Mouse (Mus musculus): ENCODE measurements around the gene Spag9. TPM values are rescaled to one million over a fixed set of nuclear protein-coding genes. Genes with fewer than 3 reads are reported as not detected.

Spag9 gene
- polyA plus RNA-seq, 1 experiment = 93.3 TPM

GRCm38 (mm10) chr11:94117836-94118235 is 121.9 kb downstream of the Spag9 start:
- 80% methylated on average over 6 of the region's 6 CpGs for WGBS
- H3K4me3 ChIP-seq (ENCODE audit: insufficient read depth, low read depth, low read length) = no peak overlapping the region
- H3K4me1 ChIP-seq (ENCODE audit: control insufficient read depth, insufficient read depth, low read length) = peaks cover 2% of the 10 kb centered on the region; the same call in 1 of the 2 replicates
- TF ChIP-seq CTCF (IDR thresholded peaks at IDR 0.05; ENCODE audit: insufficient read depth, low read depth, low read length) (no peak), POLR2A (IDR thresholded peaks at IDR 0.05; ENCODE audit: insufficient read depth, low read depth, low read length) (no peak)
- H3K27ac ChIP-seq (ENCODE audit: insufficient read depth, low read depth, low read length) = no peak overlapping the region

DNA sequence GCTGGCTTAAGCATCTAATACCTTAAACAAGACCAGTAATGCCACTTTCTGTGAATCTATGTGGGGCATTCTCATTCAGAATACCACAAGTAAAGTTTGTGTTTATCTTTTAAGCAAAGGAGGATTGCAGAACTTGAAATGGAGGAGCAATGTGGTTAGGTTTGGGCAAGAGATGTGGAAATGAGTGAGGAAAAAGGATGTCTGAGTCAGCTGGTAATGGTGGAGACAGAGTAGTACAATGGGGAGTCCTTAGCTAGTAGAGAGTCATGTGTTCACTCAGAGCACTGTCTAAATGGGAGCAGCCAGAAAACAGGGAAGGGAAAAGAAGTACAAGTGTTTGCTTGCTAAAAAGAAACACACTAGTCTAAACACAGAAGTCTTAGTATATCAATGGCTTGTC is 122.7 kb downstream of the Spag9 start:
- Histone ChIP-seq H3K4me1 (ENCODE audit: control insufficient read depth, insufficient read depth, low read length) (no peaks in the 10 kb centered on the region), H3K27ac (ENCODE audit: insufficient read depth, low read depth, low read length) (no peak overlapping the region), H3K4me3 (ENCODE audit: insufficient read depth, low read depth, low read length) (no peak overlapping the region)
- no peak for TF ChIP-seq POLR2A (IDR thresholded peaks at IDR 0.05; ENCODE audit: insufficient read depth, low read depth, low read length)
- TF ChIP-seq CTCF (IDR thresholded peaks at IDR 0.05; ENCODE audit: insufficient read depth, low read depth, low read length) = no peak

DNA sequence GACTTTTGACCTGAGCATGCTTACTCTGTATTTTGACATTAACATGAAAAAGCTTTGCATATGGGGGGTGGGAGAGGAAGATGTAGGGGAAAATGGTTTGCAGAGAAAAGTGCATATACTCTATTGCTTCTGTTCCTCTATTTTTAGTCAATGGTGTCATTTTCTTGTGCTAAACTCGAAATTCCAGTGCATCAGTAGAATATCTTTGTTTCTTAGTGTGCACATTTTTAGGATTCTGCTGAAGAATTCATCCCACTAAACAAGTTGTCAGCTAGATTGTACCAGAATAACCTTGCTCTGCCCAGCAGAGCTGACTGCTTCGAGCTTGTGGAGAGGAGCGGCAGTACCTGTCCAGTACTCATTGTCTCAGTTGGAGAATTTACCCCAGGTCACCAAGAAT is 124.8 kb downstream of the Spag9 start:
- no peak overlapping the region for H3K4me3 ChIP-seq (ENCODE audit: insufficient read depth, low read depth, low read length)
- WGBS = 65% methylated on average over 3 of the region's 3 CpGs
- TF ChIP-seq POLR2A (IDR thresholded peaks at IDR 0.05; ENCODE audit: insufficient read depth, low read depth, low read length) (no peak), CTCF (IDR thresholded peaks at IDR 0.05; ENCODE audit: insufficient read depth, low read depth, low read length) (no peak)
- no peaks in the 10 kb centered on the region for H3K4me1 ChIP-seq (ENCODE audit: control insufficient read depth, insufficient read depth, low read length)
- H3K27ac ChIP-seq (ENCODE audit: insufficient read depth, low read depth, low read length) = 0 out of 2 replicates have a peak overlapping the region, but pooled peaks have one; percentile 8

- H3K4me1 ChIP-seq (ENCODE audit: control insufficient read depth, insufficient read depth, low read length) = no peaks in the 10 kb centered on the region
- 87% methylated on average over 10 of the region's 10 CpGs for WGBS
- no peak overlapping the region for H3K27ac ChIP-seq (ENCODE audit: insufficient read depth, low read depth, low read length)
- no peak overlapping the region for H3K4me3 ChIP-seq (ENCODE audit: insufficient read depth, low read depth, low read length)
- no peak for TF ChIP-seq POLR2A (IDR thresholded peaks at IDR 0.05; ENCODE audit: insufficient read depth, low read depth, low read length)
- no peak for TF ChIP-seq CTCF (IDR thresholded peaks at IDR 0.05; ENCODE audit: insufficient read depth, low read depth, low read length)
Observed at GRCm38 (mm10) chr11:94121501-94121900, 125.6 kb downstream of the Spag9 start.

DNA sequence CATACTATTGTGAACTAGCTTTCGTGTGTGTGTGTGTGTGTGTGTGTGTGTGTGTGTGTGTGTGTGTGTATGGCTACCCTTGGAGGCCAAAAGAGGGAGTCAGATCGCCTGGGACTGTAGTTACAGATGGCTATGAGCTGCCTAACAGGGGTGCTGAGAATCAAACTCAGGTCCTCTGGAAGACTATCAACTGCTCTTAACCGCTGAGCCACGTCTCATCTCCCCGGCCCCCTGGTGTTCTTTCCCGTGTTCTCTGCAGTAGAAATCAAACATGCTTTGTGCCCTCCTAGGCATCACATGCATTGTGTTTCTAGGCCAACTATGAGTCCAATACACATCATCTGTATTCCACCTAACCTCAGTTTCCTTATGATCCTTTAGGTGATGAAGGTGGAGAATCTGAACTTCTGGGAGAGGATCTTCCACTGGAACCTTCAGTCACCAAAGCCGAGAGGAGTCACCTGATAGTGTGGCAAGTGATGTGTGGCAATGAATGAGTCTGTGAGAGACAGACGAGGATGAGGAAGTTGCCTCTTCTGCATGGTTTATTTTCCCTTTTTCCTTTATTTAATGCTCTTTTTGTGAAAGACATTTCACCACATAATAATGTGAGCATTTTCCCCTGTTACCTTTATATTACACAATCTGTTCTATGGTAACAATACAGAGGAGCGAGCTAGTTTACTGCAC is 126.6 kb downstream of the Spag9 start:
- Histone ChIP-seq H3K4me1 (ENCODE audit: control insufficient read depth, insufficient read depth, low read length) (no peaks in the 10 kb centered on the region), H3K27ac (ENCODE audit: insufficient read depth, low read depth, low read length) (no peak overlapping the region), H3K4me3 (ENCODE audit: insufficient read depth, low read depth, low read length) (no peak overlapping the region)
- 81% methylated on average over 9 of the region's 9 CpGs for WGBS
- TF ChIP-seq POLR2A (IDR thresholded peaks at IDR 0.05; ENCODE audit: insufficient read depth, low read depth, low read length) (no peak), CTCF (IDR thresholded peaks at IDR 0.05; ENCODE audit: insufficient read depth, low read depth, low read length) (no peak)

DNA sequence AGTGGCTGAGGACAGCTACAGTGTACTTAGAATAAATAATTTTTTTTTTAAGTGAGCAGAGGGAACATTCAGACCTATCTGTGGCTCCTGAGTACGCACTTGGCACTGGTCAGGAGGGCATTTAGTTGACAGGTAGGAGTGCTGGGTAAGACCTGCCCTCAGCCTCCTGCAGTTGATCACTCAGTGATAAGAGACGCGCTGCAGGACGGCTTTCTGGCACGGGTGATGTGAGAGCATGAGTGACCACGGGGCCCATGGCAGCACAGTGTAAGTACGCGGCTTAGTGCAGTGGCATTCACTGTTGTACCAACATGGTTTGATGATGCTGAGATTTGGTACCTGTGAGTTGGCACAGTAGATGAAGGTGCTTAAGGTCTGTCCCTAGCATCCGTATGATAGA is 130.8 kb downstream of the Spag9 start:
- peak overlapping the region; percentile 16; the same call in 1 of the 2 replicates for H3K27ac ChIP-seq (ENCODE audit: insufficient read depth, low read depth, low read length)
- WGBS = 93% methylated on average over 9 of the region's 9 CpGs
- no peak overlapping the region for H3K4me3 ChIP-seq (ENCODE audit: insufficient read depth, low read depth, low read length)
- H3K4me1 ChIP-seq (ENCODE audit: control insufficient read depth, insufficient read depth, low read length) = peaks cover 6% of the 10 kb centered on the region
- TF ChIP-seq CTCF (IDR thresholded peaks at IDR 0.05; ENCODE audit: insufficient read depth, low read depth, low read length) = no peak
- no peak for TF ChIP-seq POLR2A (IDR thresholded peaks at IDR 0.05; ENCODE audit: insufficient read depth, low read depth, low read length)

DNA sequence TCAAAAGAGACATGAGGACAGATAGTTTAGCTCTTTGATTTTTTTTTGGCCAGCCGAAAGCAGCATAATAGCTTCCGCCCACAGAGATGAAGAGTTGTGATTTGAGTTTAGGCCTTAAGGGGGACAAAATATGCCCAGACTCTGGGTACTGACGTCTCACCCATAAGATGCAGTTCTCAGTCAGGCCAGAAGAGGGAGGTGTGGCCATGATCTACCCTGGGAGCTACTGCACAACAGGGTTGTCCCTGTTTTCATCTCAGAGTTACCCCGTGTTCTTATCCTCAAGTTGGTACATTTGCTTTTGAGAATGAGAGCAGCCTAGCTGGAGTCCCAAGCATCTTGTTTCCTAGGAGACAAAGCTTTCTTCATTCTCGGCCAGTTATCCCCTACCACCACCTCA is 132.1 kb downstream of the Spag9 start:
- H3K27ac ChIP-seq (ENCODE audit: insufficient read depth, low read depth, low read length) = peak overlapping the region; percentile 22
- TF ChIP-seq CTCF (IDR thresholded peaks at IDR 0.05; ENCODE audit: insufficient read depth, low read depth, low read length) (no peak), POLR2A (IDR thresholded peaks at IDR 0.05; ENCODE audit: insufficient read depth, low read depth, low read length) (no peak)
- H3K4me1 ChIP-seq (ENCODE audit: control insufficient read depth, insufficient read depth, low read length) = peaks cover 8% of the 10 kb centered on the region
- no peak overlapping the region for H3K4me3 ChIP-seq (ENCODE audit: insufficient read depth, low read depth, low read length)
- WGBS = 10% methylated on average over 5 of the region's 5 CpGs

- Histone ChIP-seq H3K4me1 (ENCODE audit: control insufficient read depth, insufficient read depth, low read length) (peaks cover 11% of the 10 kb centered on the region), H3K27ac (ENCODE audit: insufficient read depth, low read depth, low read length) (no peak overlapping the region), H3K4me3 (ENCODE audit: insufficient read depth, low read depth, low read length) (no peak overlapping the region)
- TF ChIP-seq CTCF (IDR thresholded peaks at IDR 0.05; ENCODE audit: insufficient read depth, low read depth, low read length) (no peak), POLR2A (IDR thresholded peaks at IDR 0.05; ENCODE audit: insufficient read depth, low read depth, low read length) (no peak)
- WGBS = 77% methylated on average over 8 of the region's 8 CpGs
Observed at GRCm38 (mm10) chr11:94128506-94128905, 132.6 kb downstream of the Spag9 start.

GRCm38 (mm10) chr11:94129261-94130059 is 133.6 kb downstream of the Spag9 start:
- no peak for TF ChIP-seq POLR2A (IDR thresholded peaks at IDR 0.05; ENCODE audit: insufficient read depth, low read depth, low read length)
- peak; percentile 57; the same call in 1 of the 2 replicates for TF ChIP-seq CTCF (IDR thresholded peaks at IDR 0.05; ENCODE audit: insufficient read depth, low read depth, low read length)
- H3K4me1 ChIP-seq (ENCODE audit: control insufficient read depth, insufficient read depth, low read length) = peaks cover 20% of the 10 kb centered on the region
- H3K27ac ChIP-seq (ENCODE audit: insufficient read depth, low read depth, low read length) = peak overlapping the region; percentile 23; the same call in 1 of the 2 replicates

More at GRCm38 (mm10) chr11:94129261-94130059, 133.6 kb downstream of the Spag9 start:
- WGBS = 64% methylated on average over 12 of the region's 12 CpGs
- H3K4me3 ChIP-seq (ENCODE audit: insufficient read depth, low read depth, low read length) = no peak overlapping the region
